Comparison of ENCODE assay signal across 17 mouse cellular contexts in the genomic region with DNA sequence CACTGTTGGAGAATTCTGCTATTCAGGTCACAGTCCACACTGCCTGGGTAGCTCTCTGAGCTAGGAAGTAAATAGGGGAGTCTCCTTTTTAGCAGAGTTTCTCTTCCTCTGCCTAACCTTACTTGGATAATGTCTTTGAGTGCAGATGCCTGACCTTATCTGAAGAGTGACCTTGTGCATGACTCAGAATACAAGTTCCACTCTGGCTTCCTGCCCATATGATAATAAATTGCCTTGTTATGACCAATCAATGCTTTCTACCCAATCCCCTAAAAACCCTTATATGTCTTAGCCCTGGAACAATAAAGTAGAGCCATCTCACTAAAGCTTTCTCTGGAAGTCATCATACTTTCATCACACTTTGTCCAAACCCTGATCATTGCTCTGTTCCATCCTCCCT.
"Had no signal": no experiment of that assay in that cellular context is flagged by ENCODE, and none has a peak within 500 bp of the region (broad histone marks: within the 10 kb centered on the region; RNA-seq: fewer than 3 reads in every experiment).

No protein-coding gene starts in this region.

- H3K9ac ChIP-seq: lung, embryonic 14.5 days; midbrain, embryonic 12.5 days; neural tube, embryonic 13.5 days; neural tube, embryonic 15.5 days had no signal

- DNase-seq: lung, embryonic 14.5 days; lung, postnatal 10 days; lung, postnatal 4 days; midbrain, embryonic 14.5 days; retina, postnatal 1 day; right cerebral cortex, adult 18-20 months; right cerebral cortex, postnatal 25 days; right cerebral cortex, postnatal 4 days; spleen, adult 18-20 months; thymus, adult 18-20 months; thymus, postnatal 14 days; thymus, postnatal 36 days had no signal

- H3K27me3 ChIP-seq: midbrain, embryonic 12.5 days; neural tube, embryonic 13.5 days; neural tube, embryonic 15.5 days had no signal

- H3K4me3 ChIP-seq: midbrain, embryonic 10.5 days; midbrain, embryonic 12.5 days; myocyte; neural tube, embryonic 13.5 days; neural tube, embryonic 15.5 days had no signal

- H3K4me1 ChIP-seq: midbrain, embryonic 10.5 days; midbrain, embryonic 12.5 days; neural tube, embryonic 13.5 days; neural tube, embryonic 15.5 days had no signal

- H3K9me3 ChIP-seq: midbrain, embryonic 10.5 days; midbrain, embryonic 12.5 days; neural tube, embryonic 13.5 days; neural tube, embryonic 15.5 days had no signal

- H3K27ac ChIP-seq: midbrain, embryonic 10.5 days; midbrain, embryonic 12.5 days; neural tube, embryonic 13.5 days; neural tube, embryonic 15.5 days had no signal

- H3K36me3 ChIP-seq: midbrain, embryonic 10.5 days; midbrain, embryonic 12.5 days; neural tube, embryonic 13.5 days; neural tube, embryonic 15.5 days had no signal
